Mouse (Mus musculus): ENCODE results near the gene Casc3. TPM values are rescaled to one million over a fixed set of nuclear protein-coding genes. Genes with fewer than 3 reads are reported as not detected.

Gene Casc3
- polyA plus RNA-seq, 1 experiment from 2014 or later, result 42.8 TPM

DNA sequence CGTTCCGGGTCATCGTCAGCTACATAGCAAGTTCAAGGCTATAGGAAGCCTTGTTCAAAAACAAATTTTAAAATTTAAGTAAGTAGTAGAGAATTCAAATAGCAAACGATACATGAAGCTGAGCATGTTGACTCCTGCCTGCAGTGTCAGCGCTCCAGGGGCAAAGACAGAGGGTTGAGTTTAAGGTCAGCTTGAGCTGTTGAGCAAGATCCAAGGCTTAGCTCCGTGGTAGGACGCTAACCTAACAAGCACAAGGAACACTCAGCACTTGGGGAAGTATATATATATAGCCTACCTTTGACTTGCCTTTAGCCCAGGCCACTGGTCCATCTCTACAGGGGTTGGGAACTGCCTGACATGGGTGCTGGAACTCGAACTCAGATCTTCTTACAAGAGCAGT, 65.2 kb downstream of the Casc3 start:
- H3K4me1 ChIP-seq (ENCODE audit: insufficient read depth), result no peaks in the 10 kb centered on the region
- H3K9me3 ChIP-seq (ENCODE audit: low read depth, low read length), result no peaks in the 10 kb centered on the region
- peaks cover 50% of the 10 kb centered on the region for H3K36me3 ChIP-seq (ENCODE audit: insufficient read depth)
- ATAC-seq (ENCODE audit: insufficient read depth), result no peak
- H3K4me2 ChIP-seq, result no peak overlapping the region
- H3K9ac ChIP-seq, result no peak overlapping the region
- no peak for DNase-seq
- 85% methylated on average over 8 of the region's 8 CpGs for whole genome bisulfite sequencing
- TF ChIP-seq CTCF (IDR thresholded peaks at IDR 0.05; ENCODE audit: low read depth), result no peak
- no peak overlapping the region for H3K27ac ChIP-seq (ENCODE audit: low read depth)
- H3K27me3 ChIP-seq (ENCODE audit: insufficient read depth, low read length), result no peaks in the 10 kb centered on the region
- no peak overlapping the region for H3K4me3 ChIP-seq (ENCODE audit: low read depth, low read length)

- Histone ChIP-seq H3K27me3 (ENCODE audit: insufficient read depth, low read length) (no peaks in the 10 kb centered on the region), H3K4me3 (ENCODE audit: low read depth, low read length) (no peak overlapping the region), H3K36me3 (ENCODE audit: insufficient read depth) (peaks cover 52% of the 10 kb centered on the region), H3K27ac (ENCODE audit: low read depth) (no peak overlapping the region), H3K4me1 (ENCODE audit: insufficient read depth) (no peaks in the 10 kb centered on the region), H3K4me2 (no peak overlapping the region), H3K9ac (no peak overlapping the region), H3K9me3 (ENCODE audit: low read depth, low read length) (no peaks in the 10 kb centered on the region)
- WGBS, result 66% methylated on average over 5 of the region's 5 CpGs
- DNase-seq (no peak), ATAC-seq (ENCODE audit: insufficient read depth) (no peak)
- no peak for TF ChIP-seq CTCF (IDR thresholded peaks at IDR 0.05; ENCODE audit: low read depth)
Measured at GRCm38 (mm10) chr11:98870791-98871190, 66.1 kb downstream of the Casc3 start.

GRCm38 (mm10) chr11:98871416-98871815, 66.7 kb downstream of the Casc3 start:
- H3K27ac ChIP-seq (ENCODE audit: low read depth), result no peak overlapping the region
- H3K4me2 ChIP-seq, result no peak overlapping the region
- no peak overlapping the region for H3K9ac ChIP-seq
- 63% methylated on average over 4 of the region's 4 CpGs for WGBS
- H3K27me3 ChIP-seq (ENCODE audit: insufficient read depth, low read length), result no peaks in the 10 kb centered on the region
- no peaks in the 10 kb centered on the region for H3K4me1 ChIP-seq (ENCODE audit: insufficient read depth)
- no peaks in the 10 kb centered on the region for H3K9me3 ChIP-seq (ENCODE audit: low read depth, low read length)
- DNase-seq (no peak), ATAC-seq (ENCODE audit: insufficient read depth) (no peak)
- H3K36me3 ChIP-seq (ENCODE audit: insufficient read depth), result peaks cover 51% of the 10 kb centered on the region
- no peak for TF ChIP-seq CTCF (IDR thresholded peaks at IDR 0.05; ENCODE audit: low read depth)
- no peak overlapping the region for H3K4me3 ChIP-seq (ENCODE audit: low read depth, low read length)

DNA sequence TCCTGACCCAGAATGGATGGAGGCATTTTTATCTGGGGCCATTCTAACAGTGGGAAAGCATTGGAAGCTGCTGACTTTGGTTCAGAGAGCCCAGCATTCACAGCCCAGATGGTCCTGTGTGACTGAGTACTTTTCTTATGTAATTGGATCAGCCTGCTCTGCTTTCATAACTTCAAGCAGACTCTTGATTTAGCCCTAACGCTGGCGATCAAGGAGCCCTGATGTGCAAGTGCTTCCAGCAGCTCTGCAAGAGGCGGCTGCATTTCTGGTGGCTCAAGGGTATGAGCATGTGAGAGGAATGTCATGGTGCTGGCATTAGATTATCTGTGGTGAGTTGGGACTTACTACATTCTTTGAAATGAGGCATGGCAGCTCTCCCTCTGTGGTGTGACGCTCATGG, 67.3 kb downstream of the Casc3 start:
- no peak for DNase-seq
- no peak overlapping the region for H3K4me2 ChIP-seq
- ATAC-seq (ENCODE audit: insufficient read depth), result no peak

DNA sequence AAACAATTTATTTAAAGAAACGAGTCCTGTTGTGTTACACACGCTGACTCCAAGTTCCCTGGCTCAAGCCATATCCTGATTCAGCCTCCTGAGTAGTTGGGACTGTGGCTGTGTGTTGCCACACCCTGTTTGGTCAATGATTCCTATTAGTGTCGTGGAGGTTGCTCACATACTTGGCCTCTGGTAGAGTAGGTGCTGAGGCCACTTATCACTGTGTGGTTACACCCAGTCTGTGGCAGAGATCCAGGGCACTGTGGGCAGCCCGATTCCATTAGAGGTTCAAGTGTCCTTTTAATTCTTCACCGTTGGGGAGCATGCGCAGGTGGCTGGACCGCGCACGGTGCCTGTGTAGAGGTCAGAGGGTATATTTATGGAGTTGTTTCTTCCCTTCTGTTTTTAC, 69.2 kb downstream of the Casc3 start:
- DNase-seq, result peak; percentile 14
- 74% methylated on average over 9 of the region's 9 CpGs for WGBS
- Histone ChIP-seq H3K36me3 (ENCODE audit: insufficient read depth) (peaks cover 28% of the 10 kb centered on the region; the same call in 1 of the 2 replicates), H3K4me3 (ENCODE audit: low read depth, low read length) (no peak overlapping the region), H3K27ac (ENCODE audit: low read depth) (no peak overlapping the region), H3K27me3 (ENCODE audit: insufficient read depth, low read length) (no peaks in the 10 kb centered on the region), H3K9me3 (ENCODE audit: low read depth, low read length) (no peaks in the 10 kb centered on the region), H3K4me1 (ENCODE audit: insufficient read depth) (no peaks in the 10 kb centered on the region), H3K9ac (no peak overlapping the region), H3K4me2 (no peak overlapping the region)
- TF ChIP-seq CTCF (IDR thresholded peaks at IDR 0.05; ENCODE audit: low read depth), result no peak
- ATAC-seq (ENCODE audit: insufficient read depth), result no peak

More for the DNA sequence above, 67.3 kb downstream of the Casc3 start:
- Histone ChIP-seq H3K4me1 (ENCODE audit: insufficient read depth) (no peaks in the 10 kb centered on the region), H3K9me3 (ENCODE audit: low read depth, low read length) (no peaks in the 10 kb centered on the region), H3K27me3 (ENCODE audit: insufficient read depth, low read length) (no peaks in the 10 kb centered on the region), H3K4me3 (ENCODE audit: low read depth, low read length) (no peak overlapping the region), H3K27ac (ENCODE audit: low read depth) (no peak overlapping the region), H3K36me3 (ENCODE audit: insufficient read depth) (peaks cover 46% of the 10 kb centered on the region), H3K9ac (no peak overlapping the region)
- 74% methylated on average over 4 of the region's 4 CpGs for WGBS
- TF ChIP-seq CTCF (IDR thresholded peaks at IDR 0.05; ENCODE audit: low read depth), result no peak

DNA sequence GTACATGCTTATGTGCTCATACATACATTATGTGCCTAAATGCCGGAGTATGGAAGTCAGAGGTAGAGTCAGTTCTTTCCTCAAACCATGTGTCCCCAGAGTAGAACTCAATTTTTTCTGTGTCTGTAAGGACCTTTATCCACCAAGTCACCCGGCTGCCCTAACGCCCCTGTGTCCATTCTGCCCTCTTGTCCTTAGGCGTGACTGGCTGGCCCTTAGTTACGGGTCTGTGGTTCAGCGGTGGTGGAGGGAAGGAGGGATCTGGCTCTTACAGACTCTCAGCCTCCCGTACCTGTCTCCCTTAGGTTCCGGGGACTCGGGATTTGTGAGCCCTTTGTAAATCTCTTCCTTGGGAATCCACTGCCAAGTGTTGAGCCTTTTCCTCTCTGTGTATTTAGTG, 72.3 kb downstream of the Casc3 start:
- no peaks in the 10 kb centered on the region for H3K4me1 ChIP-seq (ENCODE audit: insufficient read depth)
- H3K9me3 ChIP-seq (ENCODE audit: low read depth, low read length), result no peaks in the 10 kb centered on the region
- ATAC-seq (ENCODE audit: insufficient read depth) (no peak), DNase-seq (no peak)
- no peaks in the 10 kb centered on the region for H3K27me3 ChIP-seq (ENCODE audit: insufficient read depth, low read length)
- H3K9ac ChIP-seq, result no peak overlapping the region
- no peak for TF ChIP-seq CTCF (IDR thresholded peaks at IDR 0.05; ENCODE audit: low read depth)
- H3K4me2 ChIP-seq, result no peak overlapping the region
- no peak overlapping the region for H3K27ac ChIP-seq (ENCODE audit: low read depth)
- no peak overlapping the region for H3K4me3 ChIP-seq (ENCODE audit: low read depth, low read length)
- H3K36me3 ChIP-seq (ENCODE audit: insufficient read depth), result peaks cover 24% of the 10 kb centered on the region; the same call in 1 of the 2 replicates
- WGBS, result 76% methylated on average over 9 of the region's 9 CpGs

Other genes starting within 250 kb of the Casc3 start
- 6.6 and 6.9 TPM in 2 replicates for gene Ormdl3, start 217.5 kb upstream of the Casc3 start, polyA plus RNA-seq (2014; fragmentation: Nextera tagmentation; extraction: Ambion mirVana)
- not detected in 2 replicates for gene Lrrc3c, start 206.6 kb upstream of the Casc3 start, polyA plus RNA-seq (2014; fragmentation: Nextera tagmentation; extraction: Ambion mirVana)
- 1.2 and 1.4 TPM in 2 replicates for gene Gm12355, start 179.2 kb upstream of the Casc3 start, polyA plus RNA-seq (2014; fragmentation: Nextera tagmentation; extraction: Ambion mirVana)
- not detected in 2 replicates for gene Gsdma3, start 178.5 kb upstream of the Casc3 start, polyA plus RNA-seq (2014; fragmentation: Nextera tagmentation; extraction: Ambion mirVana)
- not detected in 2 replicates for gene Gsdma2, start 158.1 kb upstream of the Casc3 start, polyA plus RNA-seq (2014; fragmentation: Nextera tagmentation; extraction: Ambion mirVana)
- gene Gsdma, start 140.6 kb upstream of the Casc3 start, polyA plus RNA-seq (2014; fragmentation: Nextera tagmentation; extraction: Ambion mirVana), result not detected in 2 replicates
- 152 and 169 TPM in 2 replicates for gene Psmd3, start 122.4 kb upstream of the Casc3 start, polyA plus RNA-seq (2014; fragmentation: Nextera tagmentation; extraction: Ambion mirVana)
- not detected in 2 replicates for gene Csf3, start 103.6 kb upstream of the Casc3 start, polyA plus RNA-seq (2014; fragmentation: Nextera tagmentation; extraction: Ambion mirVana)
- 53.0 and 53.5 TPM in 2 replicates for gene Med24, start 75.5 kb upstream of the Casc3 start, polyA plus RNA-seq (2014; fragmentation: Nextera tagmentation; extraction: Ambion mirVana)
- 46.8 and 47.1 TPM in 2 replicates for gene Thra, start 64.3 kb upstream of the Casc3 start, polyA plus RNA-seq (2014; fragmentation: Nextera tagmentation; extraction: Ambion mirVana)
- gene Nr1d1, start 29.6 kb upstream of the Casc3 start, polyA plus RNA-seq (2014; fragmentation: Nextera tagmentation; extraction: Ambion mirVana), result 1.4 and 1.7 TPM in 2 replicates
- 16.2 and 16.3 TPM in 2 replicates for gene Msl1, start 9.4 kb upstream of the Casc3 start, polyA plus RNA-seq (2014; fragmentation: Nextera tagmentation; extraction: Ambion mirVana)
- gene Rapgefl1, start 31.9 kb downstream of the Casc3 start, polyA plus RNA-seq (2014; fragmentation: Nextera tagmentation; extraction: Ambion mirVana), result 1.5 and 2.1 TPM in 2 replicates
- 4.7 and 5.7 TPM in 2 replicates for gene Wipf2, start 58.7 kb downstream of the Casc3 start, polyA plus RNA-seq (2014; fragmentation: Nextera tagmentation; extraction: Ambion mirVana)
- 47.0 and 48.1 TPM in 2 replicates for gene Cdc6, start 102.9 kb downstream of the Casc3 start, polyA plus RNA-seq (2014; fragmentation: Nextera tagmentation; extraction: Ambion mirVana)
- gene Rara, start 122.9 kb downstream of the Casc3 start, polyA plus RNA-seq (2014; fragmentation: Nextera tagmentation; extraction: Ambion mirVana), result 43.2 and 45.3 TPM in 2 replicates
- 0.31 TPM in 1 of 2 replicates, not detected in the other for gene Gjd3, start 178.1 kb downstream of the Casc3 start, polyA plus RNA-seq (2014; fragmentation: Nextera tagmentation; extraction: Ambion mirVana)
- 349 and 364 TPM in 2 replicates for gene Top2a, start 219.3 kb downstream of the Casc3 start, polyA plus RNA-seq (2014; fragmentation: Nextera tagmentation; extraction: Ambion mirVana)
- gene Igfbp4, start 236.3 kb downstream of the Casc3 start, polyA plus RNA-seq (2014; fragmentation: Nextera tagmentation; extraction: Ambion mirVana), result 404 and 412 TPM in 2 replicates

Measured in lung, embryonic 14.5 days (tissue).